Mouse (Mus musculus): ENCODE measurements around the gene Camta2.

DNA sequence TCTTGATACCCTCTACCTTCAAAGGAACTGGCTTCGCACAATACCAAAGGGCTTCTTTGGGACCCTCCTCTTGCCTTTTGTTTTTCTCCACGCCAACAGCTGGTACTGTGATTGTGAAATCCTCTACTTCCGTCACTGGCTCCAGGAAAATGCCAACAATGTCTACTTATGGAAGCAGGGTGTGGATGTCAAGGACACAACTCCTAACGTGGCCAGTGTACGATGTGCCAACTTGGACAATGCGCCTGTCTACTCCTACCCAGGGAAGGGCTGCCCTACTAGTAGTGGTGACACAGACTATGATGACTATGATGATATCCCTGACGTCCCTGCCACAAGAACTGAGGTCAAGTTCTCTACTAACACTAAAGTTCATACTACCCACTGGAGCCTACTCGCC lies 47.9 kb downstream of the Camta2 start:
- TF ChIP-seq ZC3H11A (IDR thresholded peaks at IDR 0.05; ENCODE audit: borderline replicate concordance, low read depth, low read length), result no peak
- TF ChIP-seq MAFK (IDR thresholded peaks at IDR 0.05; ENCODE audit: insufficient read depth, low read depth, low read length), result no peak
- no peak for TF ChIP-seq CHD2 (IDR thresholded peaks at IDR 0.05; ENCODE audit: low read depth, low read length)
- no peak for TF ChIP-seq ZNF384 (IDR thresholded peaks at IDR 0.05; ENCODE audit: low read depth, low read length)
- TF ChIP-seq HCFC1 (IDR thresholded peaks at IDR 0.05; ENCODE audit: borderline replicate concordance, insufficient read depth, low read length), result no peak
